Mouse (Mus musculus) testis, adult 2 months (tissue): Measurements from ENCODE around the gene Mutyh. TPM values are rescaled to one million over a fixed set of nuclear protein-coding genes. Genes with fewer than 3 reads are reported as not detected.

Experiments
- H3K27ac ChIP-seq: fragments of 200-500 bp; 2 replicates; pipeline ENCODE4 v1.5.1; 2012; ENCODE audit warnings: low read depth, low read length; ENCODE audit not compliant: control insufficient read depth, insufficient read depth
- H3K27me3 ChIP-seq: fragments of 200-500 bp; 2 replicates; pipeline ENCODE4 v1.6.1; 2012; ENCODE audit warnings: mild to moderate bottlenecking, low read length, moderate library complexity; ENCODE audit not compliant: control insufficient read depth, insufficient read depth
- H3K36me3 ChIP-seq: fragments of 200-500 bp; 2 replicates; pipeline ENCODE4 v1.6.1; 2012; ENCODE audit warnings: mild to moderate bottlenecking, low read length; ENCODE audit not compliant: control insufficient read depth, insufficient read depth
- H3K4me1 ChIP-seq: fragments of 200-500 bp; 2 replicates; pipeline ENCODE4 v1.6.1; 2012; ENCODE audit warnings: low read length; ENCODE audit not compliant: control insufficient read depth, insufficient read depth
- H3K4me3 ChIP-seq: fragments of 200-500 bp; 2 replicates; pipeline ENCODE4 v1.5.1; 2012; ENCODE audit warnings: low read depth, mild to moderate bottlenecking, low read length, moderate library complexity, mixed read lengths; ENCODE audit not compliant: control insufficient read depth
- CTCF ChIP-seq: fragments of 200-500 bp; IDR thresholded peaks from 2 replicates; pipeline ENCODE4 v1.5.1; 2012; ENCODE audit warnings: low read depth, mild to moderate bottlenecking, inconsistent platforms, low read length, moderate library complexity; ENCODE audit not compliant: control insufficient read depth, insufficient read depth, insufficient replicate concordance
- POLR2A ChIP-seq: fragments of 200-500 bp; IDR thresholded peaks from 2 replicates; pipeline ENCODE4 v1.6.1; 2012; ENCODE audit warnings: low read depth, mild to moderate bottlenecking, inconsistent platforms, low read length, moderate library complexity; ENCODE audit not compliant: control insufficient read depth
- polyA plus RNA-seq: library from polyadenylated mRNA; depleted of rRNA; stranded (reverse); fragments of >200 nt; gene quantifications from 2 replicates; pipeline ENCODE4 v1.2.3, GENCODE M21; 2012; rRNA removed

The Mutyh gene
- polyA plus RNA-seq, 1 experiment: 5.7 TPM

DNA sequence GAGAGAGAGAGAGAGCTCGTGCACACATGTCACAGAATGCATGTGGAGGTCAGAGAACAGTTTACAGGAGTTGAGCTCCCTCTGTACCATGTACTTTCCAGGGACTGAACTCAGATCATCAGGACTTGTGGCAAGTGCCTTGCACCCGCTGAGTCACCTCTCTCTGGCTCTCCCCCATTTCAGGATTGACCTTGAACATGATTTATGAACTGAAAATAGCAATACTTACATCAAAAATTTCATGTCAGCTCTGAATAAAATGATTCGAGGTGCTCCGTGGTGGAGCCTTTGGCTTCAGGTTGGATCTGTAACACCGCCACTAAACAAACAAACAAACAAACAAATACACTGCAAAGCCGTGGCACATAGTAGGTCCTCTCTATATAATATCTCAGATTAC is 33.3 kb downstream of the Mutyh start:
- H3K36me3 ChIP-seq: no peaks in the 10 kb centered on the region
- no peak overlapping the region for H3K27ac ChIP-seq
- no peak overlapping the region for H3K4me3 ChIP-seq
- H3K27me3 ChIP-seq: no peaks in the 10 kb centered on the region
- H3K4me1 ChIP-seq: no peaks in the 10 kb centered on the region
- no peak for TF ChIP-seq POLR2A
- no peak for TF ChIP-seq CTCF

DNA sequence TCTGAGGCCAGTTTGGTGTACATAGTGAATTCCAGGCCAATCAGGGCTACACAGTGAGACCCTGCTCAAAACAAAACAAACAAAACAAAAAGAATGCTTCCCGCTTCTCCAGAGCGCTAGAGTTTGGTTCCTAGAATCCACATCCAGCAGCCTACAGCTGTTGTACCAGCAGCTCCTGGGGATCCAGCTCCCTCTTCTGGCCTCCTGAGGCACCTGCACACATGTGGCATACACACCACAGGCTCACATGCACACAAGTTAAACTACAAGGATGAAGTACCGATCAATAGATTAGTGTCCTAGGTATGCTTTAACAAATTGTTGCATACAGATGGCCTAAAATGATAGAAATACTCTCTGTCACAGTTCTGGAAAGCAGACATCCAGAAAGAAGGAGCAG is 36.8 kb downstream of the Mutyh start:
- Histone ChIP-seq H3K4me1 (no peaks in the 10 kb centered on the region), H3K27ac (no peak overlapping the region), H3K4me3 (no peak overlapping the region), H3K36me3 (no peaks in the 10 kb centered on the region), H3K27me3 (no peaks in the 10 kb centered on the region)
- TF ChIP-seq POLR2A (no peak), CTCF (no peak)

DNA sequence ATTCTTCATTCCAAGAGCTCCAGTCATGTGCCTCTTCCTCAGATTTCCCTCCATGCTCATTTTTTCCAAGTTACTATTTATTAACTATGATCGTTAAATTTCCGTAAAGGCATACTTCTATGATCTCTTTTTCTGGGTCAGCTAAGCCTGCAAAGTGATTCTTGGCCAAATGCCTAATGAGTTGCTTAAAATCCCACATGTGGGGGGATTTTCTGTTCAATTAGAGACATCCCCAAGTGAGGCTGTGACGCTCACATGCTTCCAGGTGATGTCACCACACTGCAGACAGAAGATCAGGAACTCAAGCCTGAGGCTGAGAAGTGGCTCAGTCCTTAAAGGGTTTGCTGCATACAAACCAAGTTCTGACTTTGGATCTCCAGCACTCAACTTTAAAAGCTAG is 42.4 kb downstream of the Mutyh start:
- H3K27ac ChIP-seq: no peak overlapping the region

DNA sequence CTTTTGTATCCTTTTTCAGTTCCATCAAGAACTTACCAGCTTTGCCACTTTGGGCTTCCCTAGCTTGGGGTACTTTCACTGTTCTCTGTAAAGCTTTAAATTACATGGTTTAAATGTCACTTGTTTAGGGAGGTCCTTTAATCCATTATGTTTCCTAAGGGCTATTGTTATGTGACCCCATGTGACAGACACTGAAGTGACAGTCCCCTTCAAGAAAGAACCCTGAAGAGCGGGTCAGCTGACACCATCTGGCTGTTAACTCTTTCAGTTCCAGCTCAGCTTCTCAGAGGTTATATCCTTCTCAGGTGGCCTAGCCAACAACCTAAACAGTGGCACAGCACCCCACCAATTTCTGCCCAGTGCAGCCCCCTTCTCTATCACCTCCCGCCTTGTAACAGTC is 46.8 kb downstream of the Mutyh start:
- Histone ChIP-seq H3K36me3 (no peaks in the 10 kb centered on the region), H3K4me3 (no peak overlapping the region), H3K27me3 (no peaks in the 10 kb centered on the region), H3K27ac (no peak overlapping the region), H3K4me1 (no peaks in the 10 kb centered on the region)
- no peak for TF ChIP-seq POLR2A
- TF ChIP-seq CTCF: no peak

More for the DNA sequence above, 42.4 kb downstream of the Mutyh start:
- Histone ChIP-seq H3K27me3 (no peaks in the 10 kb centered on the region), H3K4me3 (no peak overlapping the region), H3K36me3 (no peaks in the 10 kb centered on the region), H3K4me1 (no peaks in the 10 kb centered on the region)
- TF ChIP-seq CTCF (no peak), POLR2A (no peak)

DNA sequence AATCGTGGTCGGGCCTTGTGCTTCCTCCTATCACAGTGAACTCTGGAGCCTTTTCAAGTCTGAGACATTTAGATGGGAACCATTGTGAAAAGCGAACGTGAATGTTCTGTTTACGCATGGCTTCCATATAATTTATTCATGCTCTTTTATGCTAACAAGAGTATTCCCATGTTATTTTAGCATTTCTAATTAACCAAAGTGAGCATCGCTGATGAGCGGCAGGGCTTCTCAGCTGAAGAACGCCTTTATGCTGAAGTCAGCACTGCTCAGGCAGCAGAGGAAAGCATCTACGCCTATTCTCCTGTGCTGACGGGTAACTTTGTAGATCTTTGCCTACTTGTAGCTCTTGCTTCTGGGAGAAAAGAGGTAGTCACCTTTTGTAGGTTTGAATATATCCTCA is 49.7 kb downstream of the Mutyh start:
- H3K27ac ChIP-seq: no peak overlapping the region
- H3K27me3 ChIP-seq: no peaks in the 10 kb centered on the region
- no peaks in the 10 kb centered on the region for H3K36me3 ChIP-seq
- H3K4me1 ChIP-seq: no peaks in the 10 kb centered on the region
- H3K4me3 ChIP-seq: no peak overlapping the region
- no peak for TF ChIP-seq CTCF
- TF ChIP-seq POLR2A: no peak

DNA sequence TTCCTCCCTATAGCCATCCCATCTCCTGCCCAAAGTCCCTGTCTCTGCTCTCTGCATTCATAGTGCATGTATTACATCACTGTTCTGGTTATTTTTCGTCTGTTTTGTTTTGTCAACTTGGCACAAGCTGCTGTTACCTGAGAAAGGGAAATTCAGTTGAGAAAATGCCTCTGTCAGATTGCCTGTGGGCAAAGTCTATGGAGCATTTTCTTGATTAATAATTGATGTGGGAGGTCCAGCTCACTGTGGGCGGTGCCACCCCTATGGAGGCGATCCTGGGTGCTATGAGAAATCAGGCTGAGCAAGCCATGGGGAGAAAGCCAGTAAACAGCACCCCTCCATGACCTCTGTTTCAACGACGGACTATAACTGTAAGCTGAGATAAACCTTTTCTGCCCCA is 52.2 kb downstream of the Mutyh start:
- no peak for TF ChIP-seq POLR2A
- TF ChIP-seq CTCF: no peak
- H3K4me1 ChIP-seq: no peaks in the 10 kb centered on the region
- no peak overlapping the region for H3K4me3 ChIP-seq
- H3K27ac ChIP-seq: no peak overlapping the region
- H3K27me3 ChIP-seq: no peaks in the 10 kb centered on the region
- no peaks in the 10 kb centered on the region for H3K36me3 ChIP-seq

DNA sequence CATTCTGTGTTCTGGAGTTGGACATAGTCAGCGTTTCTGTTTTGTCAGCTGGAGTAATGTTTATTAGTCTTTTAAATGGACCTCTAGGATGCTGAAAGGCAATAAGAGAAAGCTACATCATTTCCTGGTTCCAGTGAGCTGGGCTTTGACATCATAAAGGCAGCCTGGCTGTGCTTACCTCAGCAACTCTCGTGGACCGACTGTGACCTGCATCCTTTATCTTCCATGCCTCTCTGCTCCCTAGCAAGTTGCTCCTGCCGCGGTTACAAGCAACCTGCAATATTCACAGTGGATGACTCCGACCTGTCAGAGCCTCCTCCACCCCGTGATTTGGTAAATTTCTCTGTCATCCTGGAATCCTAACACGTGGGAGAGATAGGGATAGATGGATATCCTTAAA is 54.5 kb downstream of the Mutyh start:
- no peaks in the 10 kb centered on the region for H3K4me1 ChIP-seq
- no peak overlapping the region for H3K4me3 ChIP-seq
- no peak overlapping the region for H3K27ac ChIP-seq
- H3K27me3 ChIP-seq: no peaks in the 10 kb centered on the region
- no peaks in the 10 kb centered on the region for H3K36me3 ChIP-seq
- TF ChIP-seq POLR2A: no peak

Other genes starting within 250 kb of the Mutyh start
- gene Ccdc17, start 211.1 kb upstream of the Mutyh start, polyA plus RNA-seq: 3.0 and 3.9 TPM in 2 replicates
- 110 and 149 TPM in 2 replicates for gene Nasp, start 179.8 kb upstream of the Mutyh start, polyA plus RNA-seq
- 103 and 109 TPM in 2 replicates for gene Akr1a1, start 156.0 kb upstream of the Mutyh start, polyA plus RNA-seq
- 62.2 and 77.9 TPM in 2 replicates for gene Prdx1, start 122.2 kb upstream of the Mutyh start, polyA plus RNA-seq
- 24.9 and 26.8 TPM in 2 replicates for gene Mmachc, start 99.3 kb upstream of the Mutyh start, polyA plus RNA-seq
- 185 and 214 TPM in 2 replicates for gene Ccdc163, start 99.2 kb upstream of the Mutyh start, polyA plus RNA-seq
- 33.0 and 35.0 TPM in 2 replicates for gene Tesk2, start 86.8 kb upstream of the Mutyh start, polyA plus RNA-seq
- gene Toe1, start 83 bp upstream of the Mutyh start, polyA plus RNA-seq: 30.9 and 35.0 TPM in 2 replicates
- 2.0 and 3.5 TPM in 2 replicates for gene Hpdl, start 14.0 kb downstream of the Mutyh start, polyA plus RNA-seq
- gene Zswim5, start 69.7 kb downstream of the Mutyh start, polyA plus RNA-seq: 3.7 and 4.7 TPM in 2 replicates
- gene Urod, start 186.7 kb downstream of the Mutyh start, polyA plus RNA-seq: 16.5 and 16.8 TPM in 2 replicates
- 10.7 and 10.9 TPM in 2 replicates for gene Hectd3, start 187.6 kb downstream of the Mutyh start, polyA plus RNA-seq
- 5.4 and 6.3 TPM in 2 replicates for gene Eif2b3, start 211.7 kb downstream of the Mutyh start, polyA plus RNA-seq